Mouse (Mus musculus): ENCODE data around the gene Sfxn3. TPM values are rescaled to one million over a fixed set of nuclear protein-coding genes. Genes with fewer than 3 reads are reported as not detected.

Sfxn3 gene
- total RNA-seq, 1 experiment from 2014 or later: 16.0 TPM

DNA sequence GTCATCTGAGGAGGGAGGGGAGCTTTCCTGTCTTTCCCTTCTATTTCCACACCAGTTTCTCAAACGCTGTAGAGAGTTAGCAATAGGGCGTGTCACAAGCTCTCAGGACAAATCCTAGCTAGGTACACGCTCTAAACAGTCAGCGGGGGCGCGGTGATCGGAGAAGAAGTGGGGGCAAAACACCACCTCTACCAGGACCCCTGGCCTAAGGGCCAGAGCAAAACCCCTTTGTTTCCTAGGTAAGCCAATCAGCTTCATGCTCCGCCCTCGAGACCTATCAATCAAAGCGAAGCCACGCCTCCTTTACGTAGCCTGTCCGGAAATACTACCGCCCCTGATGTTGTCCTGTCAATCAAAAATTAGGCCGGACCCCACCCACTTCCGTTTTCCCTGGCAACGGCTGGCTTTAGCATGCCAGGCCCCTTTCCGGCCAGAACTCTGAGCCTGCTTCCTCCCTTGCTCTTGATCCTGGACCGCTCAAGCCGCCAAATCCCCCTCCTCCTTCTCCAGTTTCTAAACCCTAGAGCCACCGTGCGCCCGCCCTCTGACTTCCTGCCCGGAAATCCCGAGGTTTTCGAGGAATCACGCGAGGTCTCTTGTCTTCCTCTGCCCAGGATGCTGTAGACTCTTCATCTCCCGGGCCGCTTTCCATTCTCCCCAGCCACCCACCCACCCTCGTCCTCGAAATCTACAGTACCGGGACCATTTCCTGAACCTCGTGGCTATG is 11.0 kb downstream of the Sfxn3 start:
- ATAC-seq (replicated peaks in 1 of 2; ENCODE audit: insufficient read depth in 1 of 2, low FRiP score in 2 of 2, low TSS enrichment in 1 of 2, low read depth in 1 of 2, poor library complexity in 2 of 2, severe bottlenecking in 2 of 2): peak; percentile 87 to 94

DNA sequence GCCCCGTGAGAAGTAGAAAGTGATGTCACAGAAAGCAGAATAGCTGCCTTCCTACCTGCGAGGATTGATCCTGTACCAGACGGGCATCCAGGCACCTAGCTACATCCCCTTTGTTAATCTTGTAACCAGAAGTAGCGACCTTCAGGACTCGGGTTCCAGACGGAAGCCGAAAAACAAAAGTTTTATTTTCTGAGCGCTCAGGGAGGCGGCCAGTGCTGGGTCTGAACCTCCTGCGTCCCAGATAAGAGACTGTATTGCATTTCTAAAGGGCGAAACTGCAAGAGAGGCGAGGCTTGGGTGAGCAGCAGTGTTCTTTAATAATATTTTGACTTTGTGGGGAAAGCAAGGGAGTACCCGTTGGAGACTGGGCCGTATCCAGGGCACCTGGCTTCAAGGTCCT is 11.5 kb downstream of the Sfxn3 start:
- ATAC-seq (replicated peaks in 1 of 2; ENCODE audit: insufficient read depth in 1 of 2, low FRiP score in 2 of 2, low TSS enrichment in 1 of 2, low read depth in 1 of 2, poor library complexity in 2 of 2, severe bottlenecking in 2 of 2): no peak; a peak in 1 of 4 replicates

DNA sequence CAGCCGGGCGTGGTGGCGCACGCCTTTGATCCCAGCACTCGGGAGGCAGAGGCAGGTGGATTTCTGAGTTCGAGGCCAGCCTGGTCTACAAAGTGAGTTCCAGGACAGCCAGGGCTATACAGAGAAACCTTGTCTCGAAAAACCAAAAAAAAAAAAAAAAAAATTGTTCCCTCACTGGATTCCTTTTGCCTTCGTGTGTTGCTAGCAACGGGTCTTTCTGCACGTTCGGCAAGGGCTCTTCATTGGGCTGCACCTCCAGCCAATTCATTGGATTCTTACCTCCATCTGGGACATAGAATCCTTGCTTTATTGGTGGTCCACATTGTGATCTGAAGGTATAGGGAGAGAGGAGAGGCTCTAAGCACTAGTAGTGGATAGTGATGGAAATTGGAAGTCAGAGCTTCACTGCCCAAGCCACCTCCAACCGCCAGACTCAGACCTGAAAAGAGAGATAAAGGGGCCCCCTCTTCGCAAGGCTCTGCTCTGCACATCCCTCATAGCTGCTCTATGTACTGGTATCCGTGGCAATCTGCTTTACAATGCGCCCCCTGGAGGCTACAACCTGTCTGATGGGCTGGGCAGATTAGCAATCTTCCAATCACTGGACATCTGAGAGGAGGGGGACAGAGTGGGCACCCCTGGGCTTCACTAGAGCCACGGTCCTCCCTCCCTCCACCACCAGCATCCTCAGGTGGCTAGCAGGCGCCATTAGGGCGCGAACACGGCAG is 16.4 kb downstream of the Sfxn3 start:
- ATAC-seq (replicated peaks in 1 of 2; ENCODE audit: insufficient read depth in 1 of 2, low FRiP score in 2 of 2, low TSS enrichment in 1 of 2, low read depth in 1 of 2, poor library complexity in 2 of 2, severe bottlenecking in 2 of 2): peak; percentile 68 to 69; a peak in 3 of 4 replicates

DNA sequence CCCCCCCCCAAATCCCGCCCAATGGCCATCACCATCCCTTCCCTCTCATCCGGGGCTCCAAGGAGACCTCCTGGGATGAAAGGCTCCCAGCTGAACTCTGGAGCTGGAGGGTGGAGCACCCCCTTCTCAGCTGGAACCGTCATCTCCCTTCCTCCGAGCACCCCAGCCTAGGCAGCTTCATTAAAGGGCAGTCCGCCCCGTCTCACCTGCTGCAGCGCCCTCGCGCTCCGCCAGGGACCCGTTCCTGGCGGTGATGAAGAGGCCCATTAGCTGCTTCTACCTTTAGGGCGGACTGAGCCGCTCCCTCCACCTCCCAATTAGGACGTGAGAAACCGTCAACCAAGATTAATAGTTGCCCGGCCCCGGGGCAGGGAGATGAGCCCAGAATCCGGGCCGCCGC is 17.9 kb downstream of the Sfxn3 start:
- no peak for ATAC-seq (replicated peaks in 1 of 2; ENCODE audit: insufficient read depth in 1 of 2, low FRiP score in 2 of 2, low TSS enrichment in 1 of 2, low read depth in 1 of 2, poor library complexity in 2 of 2, severe bottlenecking in 2 of 2)

DNA sequence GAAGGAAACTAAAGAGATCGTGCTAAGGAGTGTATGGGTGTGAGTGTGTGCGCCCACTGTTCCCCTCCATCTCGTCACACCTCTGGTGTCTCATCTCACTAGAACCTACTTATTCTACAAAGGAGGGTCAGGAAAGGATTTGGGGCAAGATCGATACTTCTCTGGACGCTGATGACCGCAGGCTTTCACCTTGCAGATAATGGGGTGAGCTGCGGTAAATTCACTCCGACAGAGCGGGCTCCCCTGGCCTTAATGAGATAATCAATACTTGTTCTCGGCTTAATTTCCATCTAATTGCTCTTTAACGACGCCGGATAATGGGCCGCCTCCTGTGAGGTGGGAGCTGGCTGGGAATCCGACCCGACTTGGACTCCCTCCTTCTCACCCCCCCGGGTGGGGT is 19.9 kb downstream of the Sfxn3 start:
- ATAC-seq (replicated peaks in 1 of 2; ENCODE audit: insufficient read depth in 1 of 2, low FRiP score in 2 of 2, low TSS enrichment in 1 of 2, low read depth in 1 of 2, poor library complexity in 2 of 2, severe bottlenecking in 2 of 2): no peak

DNA sequence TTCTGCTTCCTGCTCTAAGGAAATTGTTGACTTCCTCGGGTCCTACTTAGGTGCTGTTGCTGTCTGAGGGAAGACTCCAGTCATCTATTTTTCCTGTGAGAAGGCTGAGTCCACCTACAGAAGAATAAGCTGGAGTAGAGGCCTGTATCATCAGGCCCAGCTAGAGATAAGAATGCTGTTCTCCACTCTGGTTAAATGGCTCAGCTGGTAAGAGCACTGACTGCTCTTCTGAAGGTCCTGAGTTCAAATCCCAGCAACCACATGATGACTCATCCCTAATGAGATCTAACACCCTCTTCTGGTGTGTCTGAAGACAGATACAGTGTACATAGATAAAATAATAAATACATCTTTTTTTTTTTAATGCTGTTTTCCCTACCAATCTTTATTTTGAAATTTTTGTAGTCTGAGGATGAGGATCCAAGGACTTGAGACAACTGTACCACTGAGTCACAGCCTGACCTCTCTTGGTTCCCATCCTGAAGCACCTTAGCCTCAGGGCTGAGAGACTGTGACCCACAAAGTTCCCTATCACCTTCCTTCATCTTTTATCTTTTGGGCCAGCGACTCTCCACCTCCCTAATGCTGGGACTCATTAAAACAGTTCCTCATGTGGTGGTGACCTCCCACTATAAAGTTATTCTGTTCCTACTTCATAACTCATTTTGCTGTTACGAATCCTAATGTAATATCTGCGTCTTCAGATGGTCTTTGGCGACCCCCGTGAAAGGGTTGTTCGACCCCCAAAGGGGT is 20.6 kb downstream of the Sfxn3 start:
- ATAC-seq (replicated peaks in 1 of 2; ENCODE audit: insufficient read depth in 1 of 2, low FRiP score in 2 of 2, low TSS enrichment in 1 of 2, low read depth in 1 of 2, poor library complexity in 2 of 2, severe bottlenecking in 2 of 2): no peak

- 0 out of 4 replicates have a peak, but pooled peaks of 1 of the 2 experiments have one; percentile 39 for ATAC-seq (replicated peaks in 1 of 2; ENCODE audit: insufficient read depth in 1 of 2, low FRiP score in 2 of 2, low TSS enrichment in 1 of 2, low read depth in 1 of 2, poor library complexity in 2 of 2, severe bottlenecking in 2 of 2)
Observed at GRCm38 (mm10) chr19:45073871-45074542, 26.7 kb downstream of the Sfxn3 start.

DNA sequence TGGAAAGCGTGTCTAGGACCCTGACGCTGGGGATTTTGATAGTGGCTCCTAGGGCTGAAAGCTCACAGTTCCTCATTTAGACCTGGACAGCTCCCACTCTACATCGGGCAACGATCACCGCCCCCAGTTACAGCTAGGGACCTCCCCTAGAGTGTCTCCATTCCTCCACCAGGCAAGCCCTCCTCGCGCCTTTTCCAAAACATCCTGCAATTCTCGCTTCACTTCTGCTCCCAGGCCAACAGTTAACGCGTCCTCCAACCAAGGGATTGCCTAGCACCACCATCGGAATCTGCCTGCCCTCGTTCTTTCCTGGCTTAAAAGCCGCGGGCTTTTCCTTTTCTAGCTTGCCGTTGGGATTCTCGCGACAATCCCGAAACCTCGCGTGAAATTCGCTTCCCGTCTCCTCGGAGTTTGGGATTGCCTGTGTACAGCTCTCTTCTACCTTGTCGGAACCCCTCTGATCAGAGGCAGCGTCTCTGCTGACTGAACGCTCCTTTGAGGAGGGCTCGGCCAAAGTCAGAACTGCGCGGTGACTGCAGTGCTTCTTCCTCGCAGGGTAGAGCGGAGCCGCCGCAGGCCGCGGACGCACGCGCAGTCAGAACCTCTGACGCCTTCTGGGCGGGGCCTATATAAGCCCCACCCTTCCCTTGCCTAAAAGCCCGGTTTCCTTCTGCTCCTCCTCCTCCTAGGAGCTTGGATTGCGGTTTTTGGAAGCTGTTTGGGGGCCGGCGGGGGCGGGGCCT is 27.4 kb downstream of the Sfxn3 start, which contains the start of gene Kazald1:
Kazald1 (plus strand) TSS at position 662 of the 743 bp plus-strand sequence.
- ATAC-seq (replicated peaks in 1 of 2; ENCODE audit: insufficient read depth in 1 of 2, low FRiP score in 2 of 2, low TSS enrichment in 1 of 2, low read depth in 1 of 2, poor library complexity in 2 of 2, severe bottlenecking in 2 of 2): peak; percentile 55 to 59

- ATAC-seq (replicated peaks in 1 of 2; ENCODE audit: insufficient read depth in 1 of 2, low FRiP score in 2 of 2, low TSS enrichment in 1 of 2, low read depth in 1 of 2, poor library complexity in 2 of 2, severe bottlenecking in 2 of 2): peak; percentile 33 to 48; a peak in 2 of 4 replicates
Observed at GRCm38 (mm10) chr19:45075323-45076035, 28.2 kb downstream of the Sfxn3 start.

DNA sequence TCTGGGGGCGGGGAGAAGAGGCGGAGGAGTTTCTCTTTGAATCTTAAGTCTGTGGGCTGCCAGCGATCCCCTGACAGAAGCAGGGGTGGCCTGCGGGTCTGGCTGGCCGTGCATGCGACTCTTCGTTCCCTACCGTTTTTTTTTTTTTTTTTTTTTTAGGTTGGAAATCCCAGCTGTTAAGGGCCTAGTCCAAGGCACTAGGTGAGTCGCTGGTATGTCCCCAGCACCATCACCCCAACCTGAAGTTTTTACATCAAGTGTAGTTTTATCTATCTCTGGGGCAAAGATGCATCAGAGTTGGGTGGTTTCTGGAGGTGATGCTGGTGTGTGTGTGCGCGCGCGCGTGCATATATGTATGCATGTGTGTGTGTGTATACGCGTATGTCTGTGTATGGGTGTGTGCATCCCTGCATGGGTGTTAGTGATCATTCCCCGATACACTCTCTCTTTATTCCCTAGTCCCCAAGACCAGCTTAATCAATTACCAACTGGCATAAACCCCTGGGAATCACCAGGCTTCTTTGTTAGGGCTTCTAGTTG is 28.8 kb downstream of the Sfxn3 start:
- no peak for ATAC-seq (replicated peaks in 1 of 2; ENCODE audit: insufficient read depth in 1 of 2, low FRiP score in 2 of 2, low TSS enrichment in 1 of 2, low read depth in 1 of 2, poor library complexity in 2 of 2, severe bottlenecking in 2 of 2)

DNA sequence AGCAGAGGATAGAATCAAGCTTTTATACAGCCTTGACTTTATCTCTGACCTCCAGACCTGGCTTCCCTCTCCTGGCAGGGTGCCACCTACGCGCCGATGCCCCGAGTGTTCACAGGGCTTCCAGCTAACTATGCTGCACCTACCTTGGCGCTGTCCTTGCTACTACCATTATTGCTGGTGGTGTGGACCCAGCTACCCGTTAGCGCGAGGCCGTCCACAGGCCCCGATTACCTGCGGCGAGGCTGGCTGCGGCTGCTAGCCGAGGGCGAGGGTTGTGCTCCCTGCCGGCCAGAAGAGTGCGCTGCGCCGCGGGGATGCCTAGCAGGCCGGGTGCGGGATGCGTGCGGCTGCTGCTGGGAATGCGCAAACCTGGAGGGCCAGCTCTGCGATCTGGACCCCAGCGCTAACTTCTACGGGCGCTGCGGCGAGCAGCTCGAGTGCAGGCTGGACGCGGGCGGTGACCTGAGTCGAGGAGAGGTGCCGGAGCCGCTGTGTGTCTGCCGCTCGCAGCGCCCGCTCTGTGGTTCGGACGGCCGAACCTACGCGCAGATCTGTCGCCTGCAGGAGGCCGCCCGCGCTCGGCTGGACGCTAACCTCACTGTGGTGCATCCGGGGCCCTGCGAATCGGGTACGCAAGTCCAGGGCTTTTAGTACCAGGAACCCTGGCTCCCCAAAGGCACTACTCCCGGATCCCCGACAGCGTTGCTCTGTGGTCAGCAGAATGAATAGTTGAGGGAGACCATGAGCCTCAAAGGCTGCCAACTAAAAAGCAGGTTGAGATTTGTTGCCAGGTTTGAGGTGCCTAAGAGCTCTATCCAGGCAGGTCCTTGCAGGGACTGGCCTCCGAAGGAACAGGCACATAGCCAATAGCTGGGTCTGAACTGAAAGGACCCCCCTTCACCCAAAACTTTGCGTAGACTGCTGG is 29.5 kb downstream of the Sfxn3 start:
- peak in 1 of 2 experiments; percentile 26; a peak in 1 of 4 replicates for ATAC-seq (replicated peaks in 1 of 2; ENCODE audit: insufficient read depth in 1 of 2, low FRiP score in 2 of 2, low TSS enrichment in 1 of 2, low read depth in 1 of 2, poor library complexity in 2 of 2, severe bottlenecking in 2 of 2)

DNA sequence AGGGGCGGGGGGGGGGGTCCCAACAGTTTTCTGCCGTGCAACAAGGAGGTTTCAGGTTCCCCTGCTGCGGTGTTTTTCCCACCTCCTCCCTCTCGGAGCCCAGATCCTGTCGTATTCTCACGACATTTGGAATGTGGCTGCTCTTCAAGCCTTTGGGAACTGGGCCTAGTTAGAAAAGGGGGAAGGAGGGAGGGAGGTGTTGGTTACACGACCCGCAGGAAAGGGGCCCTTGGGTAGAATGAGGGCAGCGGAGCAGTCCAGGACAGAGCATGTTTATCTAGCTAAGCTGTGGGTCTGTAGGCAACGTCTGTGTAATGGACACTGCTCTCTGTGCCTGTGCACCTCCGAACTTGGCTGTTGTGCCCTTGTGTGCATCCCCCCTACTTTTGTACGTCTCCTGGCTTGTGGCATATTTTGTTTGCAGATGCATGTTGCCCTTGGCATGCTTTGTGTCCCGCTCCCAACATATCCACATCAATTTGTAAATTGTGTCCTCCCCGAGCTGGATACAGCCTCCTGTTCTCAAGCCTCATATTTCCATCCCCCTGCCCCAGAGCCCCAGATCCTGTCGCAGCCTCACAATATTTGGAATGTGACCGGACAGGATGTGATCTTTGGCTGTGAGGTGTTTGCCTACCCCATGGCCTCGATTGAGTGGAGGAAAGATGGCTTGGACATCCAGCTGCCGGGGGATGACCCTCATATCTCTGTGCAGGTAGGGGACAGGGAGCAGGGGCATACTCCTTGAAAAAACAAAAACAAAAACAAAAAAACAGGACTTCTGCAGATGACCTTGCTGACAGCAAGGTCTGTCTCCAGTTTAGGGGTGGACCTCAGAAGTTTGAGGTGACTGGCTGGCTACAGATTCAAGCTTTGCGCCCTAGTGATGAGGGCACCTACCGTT is 30.7 kb downstream of the Sfxn3 start:
- ATAC-seq (replicated peaks in 1 of 2; ENCODE audit: insufficient read depth in 1 of 2, low FRiP score in 2 of 2, low TSS enrichment in 1 of 2, low read depth in 1 of 2, poor library complexity in 2 of 2, severe bottlenecking in 2 of 2): no peak

DNA sequence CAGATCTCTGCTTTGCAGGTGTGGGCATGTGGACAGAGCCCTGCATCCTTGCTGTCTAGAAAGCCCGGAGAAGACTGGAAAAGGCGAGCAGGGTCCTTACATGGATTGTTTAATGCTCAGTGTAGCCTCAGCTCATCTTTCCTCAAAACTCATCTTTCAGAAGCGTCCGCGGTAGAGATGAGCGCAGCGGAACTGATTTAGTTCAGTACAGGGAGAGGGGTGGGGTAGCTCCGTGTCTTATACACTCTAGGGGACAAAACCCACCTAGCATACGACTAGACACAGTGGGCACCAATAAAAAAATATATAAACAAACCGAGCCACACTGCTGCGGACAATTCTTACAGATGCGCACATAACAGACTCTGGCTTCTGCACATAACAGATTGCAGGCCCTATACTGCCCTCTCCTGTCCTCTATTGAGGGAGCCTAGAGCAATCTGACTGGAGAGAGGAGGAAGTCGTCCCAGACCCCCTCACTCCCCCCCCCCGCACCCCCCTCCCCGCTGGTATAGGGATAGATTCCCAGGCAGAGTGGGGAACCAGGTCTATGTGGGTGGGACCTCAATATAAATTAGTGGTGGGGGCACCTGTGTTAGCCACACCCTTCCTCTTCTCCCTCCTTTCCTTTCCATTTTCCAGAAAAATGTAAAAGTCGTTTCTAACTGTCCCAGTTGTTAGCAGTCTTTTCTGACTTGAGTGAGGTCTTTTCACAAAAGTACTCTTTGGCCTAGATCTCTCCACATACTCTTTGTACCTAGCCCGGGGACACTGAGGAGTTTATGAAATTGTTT is 31.9 kb downstream of the Sfxn3 start:
- no peak for ATAC-seq (replicated peaks in 1 of 2; ENCODE audit: insufficient read depth in 1 of 2, low FRiP score in 2 of 2, low TSS enrichment in 1 of 2, low read depth in 1 of 2, poor library complexity in 2 of 2, severe bottlenecking in 2 of 2)

Data from hematopoietic stem cell, adult 5-6 weeks (primary cell).